Mouse (Mus musculus): Measurements from ENCODE around the gene Reps2. TPM values are rescaled to one million over a fixed set of nuclear protein-coding genes. Genes with fewer than 3 reads are reported as not detected.
A peak's percentile ranks its signal among the peaks of the same experiment; 100 is the strongest.

Reps2 gene
- polyA plus RNA-seq, 1 experiment from 2014 or later, result 1.2 TPM

GRCm38 (mm10) chrX:162651125-162651524 is 7.7 kb upstream of the Reps2 start:
- H3K4me3 ChIP-seq (ENCODE audit: low read depth, low read length), result no peak overlapping the region
- no peak overlapping the region for H3K4me2 ChIP-seq (ENCODE audit: low read depth, low read length, severe bottlenecking)
- no peaks in the 10 kb centered on the region for H3K9me3 ChIP-seq (ENCODE audit: control insufficient read depth, low read length)
- ATAC-seq (replicated peaks; ENCODE audit: low FRiP score) (no peak), DNase-seq (ENCODE audit: low spot score) (no peak)
- no peaks in the 10 kb centered on the region for H3K36me3 ChIP-seq (ENCODE audit: control insufficient read depth, insufficient read depth, low read length)
- no peaks in the 10 kb centered on the region for H3K27me3 ChIP-seq (ENCODE audit: control insufficient read depth, insufficient read depth, low read length)
- H3K4me1 ChIP-seq (replicated peaks; ENCODE audit: control insufficient read depth, insufficient read depth, low read length), result no peaks in the 10 kb centered on the region
- H3K27ac ChIP-seq (ENCODE audit: low read depth, low read length), result no peak overlapping the region
- H3K9ac ChIP-seq (ENCODE audit: low read length), result no peak overlapping the region

DNA sequence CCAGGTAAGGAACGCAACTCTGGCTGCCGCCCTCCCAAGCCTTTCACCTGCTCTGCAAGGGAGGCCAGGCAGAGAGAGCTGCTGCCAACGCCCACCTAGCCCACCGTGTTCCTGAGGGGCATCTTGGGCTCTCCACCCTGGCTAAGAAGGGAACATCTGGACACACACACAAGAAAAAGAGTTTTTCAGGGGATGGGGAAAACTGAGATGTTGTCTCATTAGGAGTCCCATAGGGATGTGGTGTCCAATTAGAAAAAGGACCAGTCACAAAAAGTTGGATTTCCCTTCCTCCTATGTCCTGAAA is 292 bp upstream of the Reps2 start:
- Histone ChIP-seq H3K4me3 (ENCODE audit: low read depth, low read length) (peak overlapping the region; percentile 48), H3K27me3 (ENCODE audit: control insufficient read depth, insufficient read depth, low read length) (peaks cover 4% of the 10 kb centered on the region), H3K36me3 (ENCODE audit: control insufficient read depth, insufficient read depth, low read length) (no peaks in the 10 kb centered on the region), H3K9ac (ENCODE audit: low read length) (peak overlapping the region; percentile 50; the same call in 1 of the 2 replicates), H3K4me2 (ENCODE audit: low read depth, low read length, severe bottlenecking) (peak overlapping the region; percentile 77), H3K4me1 (replicated peaks; ENCODE audit: control insufficient read depth, insufficient read depth, low read length) (no peaks in the 10 kb centered on the region), H3K9me3 (ENCODE audit: control insufficient read depth, low read length) (no peaks in the 10 kb centered on the region), H3K27ac (ENCODE audit: low read depth, low read length) (no peak overlapping the region)
- DNase-seq (ENCODE audit: low spot score), result no peak
- WGBS, result 19% methylated on average over 4 of the region's 4 CpGs
- ATAC-seq (replicated peaks; ENCODE audit: low FRiP score), result peak; percentile 61; the same call in 1 of the 2 replicates

GRCm38 (mm10) chrX:162642402-162643090 is 903 bp downstream of the Reps2 start:
- peaks cover 6% of the 10 kb centered on the region for H3K27me3 ChIP-seq (ENCODE audit: control insufficient read depth, insufficient read depth, low read length)
- H3K9me3 ChIP-seq (ENCODE audit: control insufficient read depth, low read length), result no peaks in the 10 kb centered on the region
- peak overlapping the region; percentile 77 for H3K4me2 ChIP-seq (ENCODE audit: low read depth, low read length, severe bottlenecking)
- DNase-seq (ENCODE audit: low spot score) (no peak), ATAC-seq (replicated peaks; ENCODE audit: low FRiP score) (peak; percentile 40; the same call in 1 of the 2 replicates)
- no peaks in the 10 kb centered on the region for H3K36me3 ChIP-seq (ENCODE audit: control insufficient read depth, insufficient read depth, low read length)
- no peak overlapping the region for H3K9ac ChIP-seq (ENCODE audit: low read length)
- 53% methylated on average over 11 of the region's 11 CpGs for WGBS
- H3K4me3 ChIP-seq (ENCODE audit: low read depth, low read length), result peak overlapping the region; percentile 48; the same call in 1 of the 2 replicates
- H3K4me1 ChIP-seq (replicated peaks; ENCODE audit: control insufficient read depth, insufficient read depth, low read length), result no peaks in the 10 kb centered on the region
- H3K27ac ChIP-seq (ENCODE audit: low read depth, low read length), result no peak overlapping the region

GRCm38 (mm10) chrX:162641764-162642163 is 1.7 kb downstream of the Reps2 start:
- Histone ChIP-seq H3K4me3 (ENCODE audit: low read depth, low read length) (no peak overlapping the region), H3K27me3 (ENCODE audit: control insufficient read depth, insufficient read depth, low read length) (peaks cover 6% of the 10 kb centered on the region), H3K36me3 (ENCODE audit: control insufficient read depth, insufficient read depth, low read length) (no peaks in the 10 kb centered on the region), H3K9me3 (ENCODE audit: control insufficient read depth, low read length) (no peaks in the 10 kb centered on the region), H3K27ac (ENCODE audit: low read depth, low read length) (no peak overlapping the region), H3K4me2 (ENCODE audit: low read depth, low read length, severe bottlenecking) (no peak overlapping the region), H3K9ac (ENCODE audit: low read length) (no peak overlapping the region), H3K4me1 (replicated peaks; ENCODE audit: control insufficient read depth, insufficient read depth, low read length) (no peaks in the 10 kb centered on the region)
- no peak for ATAC-seq (replicated peaks; ENCODE audit: low FRiP score)
- DNase-seq (ENCODE audit: low spot score), result no peak
- 82% methylated on average over 4 of the region's 4 CpGs for WGBS

- WGBS, result 67% methylated on average over 2 of the region's 2 CpGs
- no peaks in the 10 kb centered on the region for H3K4me1 ChIP-seq (replicated peaks; ENCODE audit: control insufficient read depth, insufficient read depth, low read length)
- H3K9me3 ChIP-seq (ENCODE audit: control insufficient read depth, low read length), result no peaks in the 10 kb centered on the region
- no peak overlapping the region for H3K9ac ChIP-seq (ENCODE audit: low read length)
- no peaks in the 10 kb centered on the region for H3K36me3 ChIP-seq (ENCODE audit: control insufficient read depth, insufficient read depth, low read length)
- H3K27me3 ChIP-seq (ENCODE audit: control insufficient read depth, insufficient read depth, low read length), result peaks cover 6% of the 10 kb centered on the region; the same call in 1 of the 2 replicates
- H3K4me3 ChIP-seq (ENCODE audit: low read depth, low read length), result no peak overlapping the region
- DNase-seq (ENCODE audit: low spot score), result no peak
- no peak overlapping the region for H3K4me2 ChIP-seq (ENCODE audit: low read depth, low read length, severe bottlenecking)
- ATAC-seq (replicated peaks; ENCODE audit: low FRiP score), result no peak
- H3K27ac ChIP-seq (ENCODE audit: low read depth, low read length), result no peak overlapping the region
Observed at GRCm38 (mm10) chrX:162635159-162635558, 8.3 kb downstream of the Reps2 start.

DNA sequence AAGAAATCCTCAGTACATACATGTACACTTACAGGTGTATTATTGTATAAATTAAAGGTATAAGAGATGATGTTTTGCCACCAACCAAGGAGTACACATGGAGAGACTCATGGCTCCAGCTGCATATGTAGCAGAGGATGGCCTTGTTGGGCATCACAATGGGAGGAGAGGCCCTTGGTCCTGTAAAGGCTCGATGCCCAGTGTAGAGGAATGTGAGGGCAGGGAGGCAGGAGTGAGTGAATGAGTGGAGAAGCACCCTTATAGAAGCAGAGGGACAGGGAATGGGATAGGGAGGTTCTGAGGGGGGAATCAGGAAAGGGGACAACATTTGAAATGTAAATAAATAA is 21.4 kb downstream of the Reps2 start:
- no peak for DNase-seq (ENCODE audit: low spot score)
- ATAC-seq (replicated peaks; ENCODE audit: low FRiP score), result no peak
- Histone ChIP-seq H3K27ac (ENCODE audit: low read depth, low read length) (no peak overlapping the region), H3K4me1 (replicated peaks; ENCODE audit: control insufficient read depth, insufficient read depth, low read length) (no peaks in the 10 kb centered on the region), H3K9ac (ENCODE audit: low read length) (no peak overlapping the region), H3K4me2 (ENCODE audit: low read depth, low read length, severe bottlenecking) (no peak overlapping the region), H3K27me3 (ENCODE audit: control insufficient read depth, insufficient read depth, low read length) (no peaks in the 10 kb centered on the region), H3K9me3 (ENCODE audit: control insufficient read depth, low read length) (no peaks in the 10 kb centered on the region), H3K36me3 (ENCODE audit: control insufficient read depth, insufficient read depth, low read length) (no peaks in the 10 kb centered on the region), H3K4me3 (ENCODE audit: low read depth, low read length) (no peak overlapping the region)
- 77% methylated on average over 1 of the region's 1 CpGs for WGBS

- H3K9ac ChIP-seq (ENCODE audit: low read length), result no peak overlapping the region
- no peaks in the 10 kb centered on the region for H3K9me3 ChIP-seq (ENCODE audit: control insufficient read depth, low read length)
- no peaks in the 10 kb centered on the region for H3K4me1 ChIP-seq (replicated peaks; ENCODE audit: control insufficient read depth, insufficient read depth, low read length)
- ATAC-seq (replicated peaks; ENCODE audit: low FRiP score) (no peak), DNase-seq (ENCODE audit: low spot score) (no peak)
- no peaks in the 10 kb centered on the region for H3K36me3 ChIP-seq (ENCODE audit: control insufficient read depth, insufficient read depth, low read length)
- no peak overlapping the region for H3K4me3 ChIP-seq (ENCODE audit: low read depth, low read length)
- no peaks in the 10 kb centered on the region for H3K27me3 ChIP-seq (ENCODE audit: control insufficient read depth, insufficient read depth, low read length)
- 82% methylated on average over 5 of the region's 5 CpGs for WGBS
- no peak overlapping the region for H3K4me2 ChIP-seq (ENCODE audit: low read depth, low read length, severe bottlenecking)
- no peak overlapping the region for H3K27ac ChIP-seq (ENCODE audit: low read depth, low read length)
Observed at GRCm38 (mm10) chrX:162621194-162622090, 22.0 kb downstream of the Reps2 start.

- Histone ChIP-seq H3K9ac (ENCODE audit: low read length) (no peak overlapping the region), H3K4me1 (replicated peaks; ENCODE audit: control insufficient read depth, insufficient read depth, low read length) (no peaks in the 10 kb centered on the region), H3K27me3 (ENCODE audit: control insufficient read depth, insufficient read depth, low read length) (no peaks in the 10 kb centered on the region), H3K27ac (ENCODE audit: low read depth, low read length) (no peak overlapping the region), H3K9me3 (ENCODE audit: control insufficient read depth, low read length) (no peaks in the 10 kb centered on the region), H3K4me3 (ENCODE audit: low read depth, low read length) (no peak overlapping the region), H3K36me3 (ENCODE audit: control insufficient read depth, insufficient read depth, low read length) (no peaks in the 10 kb centered on the region), H3K4me2 (ENCODE audit: low read depth, low read length, severe bottlenecking) (no peak overlapping the region)
- DNase-seq (ENCODE audit: low spot score) (no peak), ATAC-seq (replicated peaks; ENCODE audit: low FRiP score) (no peak)
- WGBS, result 88% methylated on average over 2 of the region's 2 CpGs
Observed at GRCm38 (mm10) chrX:162619705-162620104, 23.7 kb downstream of the Reps2 start.
